Mouse (Mus musculus) bone marrow macrophage, adult 2 months (primary cell): ENCODE results near the gene Prdm1.

Experiments
- CTCF ChIP-seq: IDR thresholded peaks from 2 replicates; pipeline ENCODE4 v1.5.1; 2012; ENCODE audit warnings: low read depth, mild to moderate bottlenecking, low read length, moderate library complexity
- POLR2A ChIP-seq: IDR thresholded peaks from 2 replicates; pipeline ENCODE4 v1.6.1; 2012; ENCODE audit warnings: mild to moderate bottlenecking, low read depth, low read length, borderline replicate concordance

GRCm38 (mm10) chr10:44390286-44390685 lies 138.0 kb downstream of the Prdm1 start:
- TF ChIP-seq CTCF (no peak), POLR2A (no peak)
